Comparison of ENCODE assay signal across 19 mouse cellular contexts in genomic region chr5:15588291-15588690, GRCm38 (mm10). TPM values are rescaled to one million over a fixed set of nuclear protein-coding genes. Genes with fewer than 3 reads are reported as not detected.
DNase-seq lines count a peak whose midpoint lies in the region; ATAC-seq and TF ChIP-seq lines count a peak whose summit lies in the region.
"Not testable (repeated sequence)": the region's sequence is repeated elsewhere in the genome, so short reads cannot be mapped to it uniquely, and the experiment has no call there.
"Had no signal": no experiment of that assay in that cellular context is flagged by ENCODE, and none has a peak within 500 bp of the region (broad histone marks: within the 10 kb centered on the region; RNA-seq: fewer than 3 reads in every experiment).

No protein-coding gene starts in this region.

- TF ChIP-seq EP300 in lung, postnatal 0 days (IDR thresholded peaks at IDR 0.05): not testable (repeated sequence)

- not testable (repeated sequence) for H3K4me1 ChIP-seq in forebrain, embryonic 14.5 days (ENCODE audit: control insufficient read depth, insufficient read depth, low read length); hindbrain, embryonic 14.5 days (replicated peaks; ENCODE audit: control insufficient read depth, insufficient read depth, low read length); lung, postnatal 0 days (ENCODE audit: insufficient read depth, low read depth, low read length)

- not testable (repeated sequence) for H3K9ac ChIP-seq in forebrain, embryonic 14.5 days (ENCODE audit: low read length); hindbrain, embryonic 14.5 days; lung, postnatal 0 days (replicated peaks; ENCODE audit: low read depth)

- H3K9me3 ChIP-seq in forebrain, embryonic 14.5 days (replicated peaks; ENCODE audit: control insufficient read depth, low read length); hindbrain, embryonic 14.5 days (ENCODE audit: control insufficient read depth, low read length); lung, postnatal 0 days (ENCODE audit: low read length): not testable (repeated sequence)

- H3K4me3 ChIP-seq in forebrain, embryonic 14.5 days (ENCODE audit: low read depth, low read length); hindbrain, embryonic 14.5 days (replicated peaks; ENCODE audit: low read length); lung, postnatal 0 days (ENCODE audit: low read depth, low read length): not testable (repeated sequence)

- TF ChIP-seq CTCF in lung, postnatal 0 days (IDR thresholded peaks at IDR 0.05): peak; percentile 60

- not testable (repeated sequence) for H3K36me3 ChIP-seq in forebrain, embryonic 14.5 days (ENCODE audit: control insufficient read depth, insufficient read depth, low read length); hindbrain, embryonic 14.5 days (replicated peaks; ENCODE audit: control insufficient read depth, insufficient read depth); lung, postnatal 0 days (ENCODE audit: insufficient read depth, low read length)

- DNase-seq in 3T3-L1 (ENCODE audit: low read depth, low spot score) (peak; percentile 79), MEL-GATA-1-ER (ENCODE audit: extremely low read depth, low read depth) (peak; percentile 24)
- DNase-seq in brain, embryonic 18.5 days (ENCODE audit: low read depth, low spot score): peak; percentile 10
- peak; percentile 64 for DNase-seq in forebrain, embryonic 14.5 days (ENCODE audit: low spot score)
- peak; percentile 76 for DNase-seq in hindbrain, embryonic 14.5 days (ENCODE audit: low spot score)
- DNase-seq in layer of hippocampus, postnatal 10 days (ENCODE audit: low spot score in 2 of 2): peak; percentile 14 to 22
- DNase-seq in lung, postnatal 0 days (ENCODE audit: low spot score): peak; percentile 60
- peak; percentile 74 for DNase-seq in retina, embryonic 14.5 days (ENCODE audit: low spot score)

- not testable (repeated sequence) for H3K4me2 ChIP-seq in forebrain, embryonic 14.5 days (ENCODE audit: low read length); hindbrain, embryonic 14.5 days (replicated peaks); lung, postnatal 0 days (replicated peaks; ENCODE audit: low read depth, low read length)

- not testable (repeated sequence) for ATAC-seq in forebrain, embryonic 14.5 days; hindbrain, embryonic 14.5 days (ENCODE audit: low FRiP score); lung, postnatal 0 days

- not testable (repeated sequence) for H3K27ac ChIP-seq in forebrain, embryonic 14.5 days (ENCODE audit: low read depth, low read length); hindbrain, embryonic 14.5 days; lung, postnatal 0 days (ENCODE audit: low read length)

- H3K27me3 ChIP-seq in forebrain, embryonic 14.5 days (replicated peaks; ENCODE audit: control insufficient read depth, insufficient read depth, low read length); hindbrain, embryonic 14.5 days (ENCODE audit: control insufficient read depth, insufficient read depth, low read length); lung, postnatal 0 days (replicated peaks; ENCODE audit: insufficient read depth, low read length): not testable (repeated sequence)

- 37% methylated on average over 6 of the region's 6 CpGs for WGBS in forebrain, embryonic 14.5 days
- WGBS in hindbrain, embryonic 14.5 days: 40% methylated on average over 6 of the region's 6 CpGs
- 36% methylated on average over 6 of the region's 6 CpGs for WGBS in lung, postnatal 0 days

RNA-seq across cellular contexts. Expression of gene Gm21083, which starts 11.2 kb away (rescaled TPM):
- not detected in 2 replicates for polyA plus RNA-seq in forebrain, embryonic 14.5 days (2014; fragmentation: Nextera tagmentation; extraction: Ambion mirVana)
- not detected in 2 replicates for polyA plus RNA-seq in hindbrain, embryonic 14.5 days (2014; fragmentation: Nextera tagmentation; extraction: Ambion mirVana)
- not detected for total RNA-seq in layer of hippocampus, postnatal 10 days (2021)
- not detected in 2 replicates for polyA plus RNA-seq in lung, postnatal 0 days (2015; fragmentation: Nextera tagmentation; extraction: Ambion mirVana)
- total RNA-seq: adrenal gland, postnatal 10 days; gastrocnemius, postnatal 14 days; left cerebral cortex, adult 8-10 months had no signal
- polyA plus RNA-seq: forebrain, embryonic 16.5 days; hindbrain, embryonic 10.5 days; large intestine, adult 2 months; midbrain, embryonic 13.5 days; neural tube, embryonic 11.5 days; spleen, adult 2 months had no signal

RNA-seq across cellular contexts. Expression of gene Speer4d, which starts 30.6 kb away (rescaled TPM):
- not detected in 2 replicates for polyA plus RNA-seq in forebrain, embryonic 14.5 days (2014; fragmentation: Nextera tagmentation; extraction: Ambion mirVana)
- polyA plus RNA-seq in hindbrain, embryonic 14.5 days (2014; fragmentation: Nextera tagmentation; extraction: Ambion mirVana): not detected in 2 replicates
- not detected for total RNA-seq in layer of hippocampus, postnatal 10 days (2021)
- not detected in 2 replicates for polyA plus RNA-seq in lung, postnatal 0 days (2015; fragmentation: Nextera tagmentation; extraction: Ambion mirVana)
- total RNA-seq: adrenal gland, postnatal 10 days; gastrocnemius, postnatal 14 days; left cerebral cortex, adult 8-10 months had no signal
- polyA plus RNA-seq: forebrain, embryonic 16.5 days; heart, embryonic 11.5 days; hindbrain, embryonic 10.5 days; large intestine, adult 2 months; midbrain, embryonic 13.5 days; neural tube, embryonic 11.5 days; spleen, adult 2 months; urinary bladder, adult 2 months had no signal

RNA-seq across cellular contexts. Expression of gene Gm21190, which starts 59.3 kb away (rescaled TPM):
- polyA plus RNA-seq in forebrain, embryonic 14.5 days (2014; fragmentation: Nextera tagmentation; extraction: Ambion mirVana): not detected in 2 replicates
- not detected in 2 replicates for polyA plus RNA-seq in hindbrain, embryonic 14.5 days (2014; fragmentation: Nextera tagmentation; extraction: Ambion mirVana)
- not detected for total RNA-seq in layer of hippocampus, postnatal 10 days (2021)
- not detected in 2 replicates for polyA plus RNA-seq in lung, postnatal 0 days (2015; fragmentation: Nextera tagmentation; extraction: Ambion mirVana)
- total RNA-seq: adrenal gland, postnatal 10 days; gastrocnemius, postnatal 14 days; left cerebral cortex, adult 8-10 months had no signal
- polyA plus RNA-seq: forebrain, embryonic 16.5 days; heart, embryonic 11.5 days; hindbrain, embryonic 10.5 days; large intestine, adult 2 months; midbrain, embryonic 13.5 days; neural tube, embryonic 11.5 days; spleen, adult 2 months; urinary bladder, adult 2 months had no signal

Comparison
In these comparisons a context has a peak if more than half of its experiments do, and no peak if none do; other contexts are left out.
1. DNase-seq: peak in every context shown above with its lines; median percentile 79 in 3T3-L1; 76 in hindbrain, embryonic 14.5 days; 74 in retina, embryonic 14.5 days; 64 in forebrain, embryonic 14.5 days; 60 in lung, postnatal 0 days; 24 in MEL-GATA-1-ER; 18 in layer of hippocampus, postnatal 10 days; 10 in brain, embryonic 18.5 days.